11 mouse cellular contexts compared by ENCODE assay signal in genomic region chr12:44430335-44430734, GRCm38 (mm10).
A peak's percentile ranks its signal among the peaks of the same experiment; 100 is the strongest.
DNase-seq lines count a peak whose midpoint lies in the region; ATAC-seq and TF ChIP-seq lines count a peak whose summit lies in the region.
"Had no signal": no experiment of that assay in that cellular context is flagged by ENCODE, and none has a peak within 500 bp of the region (broad histone marks: within the 10 kb centered on the region; RNA-seq: fewer than 3 reads in every experiment).

No protein-coding gene starts in this region.

- no peak for TF ChIP-seq CTCF in heart, adult 2 months (IDR thresholded peaks at IDR 0.05)

- H3K27me3 ChIP-seq in forebrain, embryonic 13.5 days: no peaks in the 10 kb centered on the region
- no peaks in the 10 kb centered on the region for H3K27me3 ChIP-seq in forebrain, embryonic 11.5 days (ENCODE audit: control insufficient read depth, insufficient read depth, low read length)
- no peaks in the 10 kb centered on the region for H3K27me3 ChIP-seq in midbrain, embryonic 10.5 days (ENCODE audit: low read depth, poor library complexity, severe bottlenecking)
- H3K27me3 ChIP-seq in intestine, embryonic 16.5 days (replicated peaks; ENCODE audit: control insufficient read depth, insufficient read depth, low read length): no peaks in the 10 kb centered on the region
- no peaks in the 10 kb centered on the region for H3K27me3 ChIP-seq in heart, adult 2 months (ENCODE audit: control insufficient read depth, insufficient read depth, low read length)

- H3K9ac ChIP-seq in forebrain, embryonic 13.5 days: no peak overlapping the region
- no peak overlapping the region for H3K9ac ChIP-seq in forebrain, embryonic 11.5 days (ENCODE audit: low read length)
- H3K9ac ChIP-seq in intestine, embryonic 16.5 days (ENCODE audit: low read depth, low read length): no peak overlapping the region
- H3K9ac ChIP-seq in heart, adult 2 months (ENCODE audit: low read depth, low read length): no peak overlapping the region

- no peaks in the 10 kb centered on the region for H3K79me2 ChIP-seq in heart, adult 2 months (replicated peaks; ENCODE audit: control insufficient read depth, insufficient read depth, low read length)

- peak overlapping the region; percentile 63 for H3K27ac ChIP-seq in forebrain, embryonic 13.5 days
- H3K27ac ChIP-seq in forebrain, embryonic 11.5 days (ENCODE audit: low read depth, low read length): no peak overlapping the region
- H3K27ac ChIP-seq in midbrain, embryonic 10.5 days (replicated peaks): peak overlapping the region; percentile 75
- H3K27ac ChIP-seq in intestine, embryonic 16.5 days (ENCODE audit: low read length): no peak overlapping the region
- H3K27ac ChIP-seq in heart, adult 2 months: no peak overlapping the region

- no peak for TF ChIP-seq EP300 in heart, adult 2 months (IDR thresholded peaks at IDR 0.05; ENCODE audit: insufficient read depth, low read depth, low read length)

- H3K9me3 ChIP-seq in forebrain, embryonic 13.5 days (replicated peaks): no peaks in the 10 kb centered on the region
- H3K9me3 ChIP-seq in forebrain, embryonic 11.5 days (ENCODE audit: control insufficient read depth, low read length): no peaks in the 10 kb centered on the region
- H3K9me3 ChIP-seq in midbrain, embryonic 10.5 days (replicated peaks): no peaks in the 10 kb centered on the region
- no peaks in the 10 kb centered on the region for H3K9me3 ChIP-seq in intestine, embryonic 16.5 days (ENCODE audit: control insufficient read depth, low read length)

- DNase-seq in forebrain, embryonic 11.5 days (ENCODE audit: low spot score): no peak
- DNase-seq in Muller cell, postnatal 12 days (ENCODE audit: inconsistent ontology term): peak; percentile 73
- peak; percentile 58 to 74 for DNase-seq in cerebellum, postnatal 14 days
- peak; percentile 33 for DNase-seq in midbrain, embryonic 10.5 days (ENCODE audit: low spot score)
- no peak for DNase-seq in ovary, adult 18-20 months (ENCODE audit: low spot score)
- no peak for DNase-seq in heart, adult 2 months
- DNase-seq: heart, postnatal 10 days; lung, adult 2 months; thymus, adult 2 months had no signal

- intact Hi-C loops in heart, adult 2 months (cut with DNase I): no loop called here

- no peak for TF ChIP-seq POLR2A in heart, adult 2 months (IDR thresholded peaks at IDR 0.05; ENCODE audit: insufficient read depth, low read depth, low read length)

- WGBS in forebrain, embryonic 13.5 days: 27% methylated on average over 6 of the region's 6 CpGs
- WGBS in forebrain, embryonic 11.5 days: 60% methylated on average over 6 of the region's 6 CpGs
- 39% methylated on average over 6 of the region's 6 CpGs for WGBS in midbrain, embryonic 10.5 days
- WGBS in intestine, embryonic 16.5 days: 75% methylated on average over 6 of the region's 6 CpGs
- WGBS in heart, adult 2 months: 72% methylated on average over 6 of the region's 6 CpGs

- H3K4me1 ChIP-seq in forebrain, embryonic 13.5 days: peaks cover 24% of the 10 kb centered on the region
- H3K4me1 ChIP-seq in forebrain, embryonic 11.5 days (replicated peaks; ENCODE audit: control insufficient read depth, insufficient read depth, low read length): no peaks in the 10 kb centered on the region
- peaks cover 44% of the 10 kb centered on the region for H3K4me1 ChIP-seq in midbrain, embryonic 10.5 days
- H3K4me1 ChIP-seq in intestine, embryonic 16.5 days (ENCODE audit: control insufficient read depth, insufficient read depth, low read length): no peaks in the 10 kb centered on the region
- H3K4me1 ChIP-seq in heart, adult 2 months (ENCODE audit: control insufficient read depth, insufficient read depth, low read length): no peaks in the 10 kb centered on the region

- no peaks in the 10 kb centered on the region for H3K36me3 ChIP-seq in forebrain, embryonic 13.5 days (ENCODE audit: poor library complexity, severe bottlenecking)
- H3K36me3 ChIP-seq in forebrain, embryonic 11.5 days (ENCODE audit: control insufficient read depth, insufficient read depth, low read length): no peaks in the 10 kb centered on the region
- no peaks in the 10 kb centered on the region for H3K36me3 ChIP-seq in midbrain, embryonic 10.5 days
- H3K36me3 ChIP-seq in intestine, embryonic 16.5 days (ENCODE audit: control insufficient read depth, insufficient read depth, low read length): no peaks in the 10 kb centered on the region
- H3K36me3 ChIP-seq in heart, adult 2 months (ENCODE audit: control insufficient read depth, insufficient read depth, low read length): no peaks in the 10 kb centered on the region

- ATAC-seq in forebrain, embryonic 13.5 days: peak; percentile 46
- no peak for ATAC-seq in forebrain, embryonic 11.5 days (replicated peaks; ENCODE audit: low FRiP score)
- ATAC-seq in intestine, embryonic 16.5 days: no peak

- H3K4me2 ChIP-seq in forebrain, embryonic 13.5 days: no peak overlapping the region
- H3K4me2 ChIP-seq in forebrain, embryonic 11.5 days (ENCODE audit: low read depth, low read length, severe bottlenecking): no peak overlapping the region
- no peak overlapping the region for H3K4me2 ChIP-seq in intestine, embryonic 16.5 days (ENCODE audit: low read depth, low read length)

- no peak overlapping the region for H3K4me3 ChIP-seq in forebrain, embryonic 13.5 days
- no peak overlapping the region for H3K4me3 ChIP-seq in forebrain, embryonic 11.5 days (ENCODE audit: low read depth, low read length)
- H3K4me3 ChIP-seq in midbrain, embryonic 10.5 days: no peak overlapping the region
- no peak overlapping the region for H3K4me3 ChIP-seq in intestine, embryonic 16.5 days (ENCODE audit: low read length)
- H3K4me3 ChIP-seq in heart, adult 2 months: no peak overlapping the region

Comparison
In these comparisons a context has a peak if more than half of its experiments do, and no peak if none do; other contexts are left out.
1. H3K27ac ChIP-seq: peak in forebrain, embryonic 13.5 days (single experiment) and midbrain, embryonic 10.5 days (single experiment); none in forebrain, embryonic 11.5 days (single experiment), intestine, embryonic 16.5 days (single experiment) and heart, adult 2 months (single experiment).
2. DNase-seq: peak in Muller cell, postnatal 12 days (single experiment), cerebellum, postnatal 14 days (2 of 2) and midbrain, embryonic 10.5 days (single experiment); none in forebrain, embryonic 11.5 days (single experiment), ovary, adult 18-20 months (single experiment) and heart, adult 2 months (0 of 2).